Mouse (Mus musculus) myocyte (in vitro differentiated cells): Measurements from ENCODE around the gene Pde4d. TPM values are rescaled to one million over a fixed set of nuclear protein-coding genes. Genes with fewer than 3 reads are reported as not detected.

Experiments
- H3K27me3 ChIP-seq: one replicate; pipeline ENCODE4 v1.6.1; 2011; ENCODE audit not compliant: control insufficient read depth, insufficient read depth, insufficient read length
- H3K36me3 ChIP-seq: one replicate; pipeline ENCODE4 v1.6.1; 2011; ENCODE audit not compliant: control insufficient read depth, insufficient read depth
- H3K4me2 ChIP-seq: one replicate; pipeline ENCODE4 v1.6.1; 2011; ENCODE audit warnings: low read depth, control low read depth
- H3K4me3 ChIP-seq: one replicate; pipeline ENCODE4 v1.5.1; 2011; ENCODE audit warnings: mild to moderate bottlenecking, control low read depth, moderate library complexity
- H3K79me2 ChIP-seq: one replicate; pipeline ENCODE4 v1.6.1; 2011; ENCODE audit not compliant: control insufficient read depth, insufficient read depth
- H3ac ChIP-seq: one replicate; pipeline ENCODE4 v1.6.1; 2011; ENCODE audit not compliant: control insufficient read depth, insufficient read length
- CEBPB ChIP-seq: IDR thresholded peaks from 2 replicates; pipeline ENCODE4 v1.6.1; 2011; ENCODE audit warnings: mild to moderate bottlenecking, moderate library complexity; ENCODE audit not compliant: poor library complexity, insufficient read depth, severe bottlenecking
- E2F4 ChIP-seq: IDR thresholded peaks from one replicate; pipeline ENCODE4 v1.6.1; 2011; ENCODE audit warnings: mild to moderate bottlenecking, control low read depth, moderate library complexity; ENCODE audit not compliant: insufficient read depth
- MAX ChIP-seq: IDR thresholded peaks from one replicate; pipeline ENCODE4 v1.6.1; 2011; ENCODE audit warnings: low read depth, mild to moderate bottlenecking, control low read depth
- MYOD1 ChIP-seq, 3 experiments: IDR thresholded peaks; one replicate each; pipeline ENCODE4 v1.6.1; 2011; ENCODE audit warnings: control low read depth in 2 of 3, low read depth in 2 of 3, mild to moderate bottlenecking in 2 of 3, moderate library complexity in 1 of 3; ENCODE audit not compliant: insufficient read length in 2 of 3, control insufficient read depth in 1 of 3
- MYOG ChIP-seq, 3 experiments: IDR thresholded peaks; one replicate each; pipeline ENCODE4 v1.6.1; 2011; ENCODE audit warnings: control low read depth in 2 of 3, low read depth in 2 of 3, mild to moderate bottlenecking in 2 of 3; ENCODE audit not compliant: insufficient read length in 2 of 3, control insufficient read depth in 1 of 3, insufficient read depth in 1 of 3
- POLR2A ChIP-seq: IDR thresholded peaks from one replicate; pipeline ENCODE4 v1.6.1; 2011; ENCODE audit warnings: low read depth, mild to moderate bottlenecking, control low read depth, moderate library complexity; ENCODE audit not compliant: insufficient read length
- POLR2AphosphoS2 ChIP-seq: IDR thresholded peaks from one replicate; pipeline ENCODE4 v1.6.1; 2011; ENCODE audit warnings: low read depth, control low read depth; ENCODE audit not compliant: insufficient read length
- REST ChIP-seq: IDR thresholded peaks from one replicate; pipeline ENCODE4 v1.6.1; 2011; ENCODE audit warnings: mild to moderate bottlenecking, control low read depth, moderate library complexity; ENCODE audit not compliant: insufficient read depth, insufficient read length
- SRF ChIP-seq: IDR thresholded peaks from one replicate; pipeline ENCODE4 v1.6.1; 2011; ENCODE audit warnings: low read depth; ENCODE audit not compliant: control insufficient read depth, insufficient read length
- TCF12 ChIP-seq: IDR thresholded peaks from one replicate; pipeline ENCODE4 v1.6.1; 2011; ENCODE audit warnings: mild to moderate bottlenecking, control low read depth; ENCODE audit not compliant: poor library complexity, insufficient read depth, severe bottlenecking
- TCF3 ChIP-seq: IDR thresholded peaks from one replicate; pipeline ENCODE4 v1.6.1; 2011; ENCODE audit warnings: low read depth, control low read depth; ENCODE audit not compliant: insufficient read length
- USF1 ChIP-seq: IDR thresholded peaks from one replicate; pipeline ENCODE4 v1.6.1; 2011; ENCODE audit warnings: low read depth, mild to moderate bottlenecking, control low read depth, moderate library complexity
- polyA plus RNA-seq: library from polyadenylated mRNA; unstranded; fragments of >200 nt; fragmentation: generic; extraction: Trizol; gene quantifications from one replicate; pipeline ENCODE4 v1.2.1, GENCODE M21; 2012; ENCODE audit warnings: missing spikeins

Pde4d gene
- polyA plus RNA-seq, 1 experiment, result 8.2 TPM

GRCm38 (mm10) chr13:109610772-109611171 lies 1161.0 kb downstream of the Pde4d start:
- no peak overlapping the region for H3ac ChIP-seq
- no peaks in the 10 kb centered on the region for H3K27me3 ChIP-seq
- H3K36me3 ChIP-seq, result no peaks in the 10 kb centered on the region
- H3K4me2 ChIP-seq, result no peak overlapping the region
- H3K79me2 ChIP-seq, result no peaks in the 10 kb centered on the region
- H3K4me3 ChIP-seq, result no peak overlapping the region
- TF ChIP-seq MYOG (IDR thresholded peaks at IDR 0.05; ENCODE audit: control insufficient read depth in 1 of 3, insufficient read depth in 1 of 3, insufficient read length in 2 of 3, low read depth in 2 of 3) (no peak), CEBPB (no peak), MYOD1 (IDR thresholded peaks at IDR 0.05; ENCODE audit: control insufficient read depth in 1 of 3, insufficient read length in 2 of 3, low read depth in 2 of 3) (no peak), USF1 (no peak), E2F4 (no peak), TCF12 (no peak), SRF (no peak)

- Histone ChIP-seq H3K27me3 (no peaks in the 10 kb centered on the region), H3K36me3 (no peaks in the 10 kb centered on the region), H3K4me2 (peak overlapping the region; percentile 55)
Observed at GRCm38 (mm10) chr13:109615213-109615784, 1165.6 kb downstream of the Pde4d start.

GRCm38 (mm10) chr13:109615785-109616281 lies 1166.1 kb downstream of the Pde4d start:
- no peaks in the 10 kb centered on the region for H3K36me3 ChIP-seq
- H3K27me3 ChIP-seq, result no peaks in the 10 kb centered on the region
- no peak overlapping the region for H3ac ChIP-seq
- H3K79me2 ChIP-seq, result no peaks in the 10 kb centered on the region
- H3K4me2 ChIP-seq, result peak overlapping the region; percentile 55
- TF ChIP-seq REST, result no peak
- no peak for TF ChIP-seq MYOD1 (IDR thresholded peaks at IDR 0.05; ENCODE audit: control insufficient read depth in 1 of 3, insufficient read length in 2 of 3, low read depth in 2 of 3)
- no peak for TF ChIP-seq SRF
- TF ChIP-seq POLR2AphosphoS2, result no peak
- no peak for TF ChIP-seq POLR2A
- no peak for TF ChIP-seq MAX
- no peak for TF ChIP-seq TCF12
- no peak for TF ChIP-seq TCF3
- no peak overlapping the region for H3K4me3 ChIP-seq

More at GRCm38 (mm10) chr13:109615213-109615784, 1165.6 kb downstream of the Pde4d start:
- no peak for TF ChIP-seq TCF12
- TF ChIP-seq E2F4, result no peak
- H3K4me3 ChIP-seq, result no peak overlapping the region
- no peak overlapping the region for H3ac ChIP-seq
- H3K79me2 ChIP-seq, result no peaks in the 10 kb centered on the region

GRCm38 (mm10) chr13:109619158-109619657 lies 1169.5 kb downstream of the Pde4d start:
- Histone ChIP-seq H3K27me3 (no peaks in the 10 kb centered on the region), H3K4me2 (no peak overlapping the region), H3K79me2 (no peaks in the 10 kb centered on the region), H3ac (no peak overlapping the region), H3K4me3 (no peak overlapping the region), H3K36me3 (no peaks in the 10 kb centered on the region)
- no peak for TF ChIP-seq CEBPB
- no peak for TF ChIP-seq SRF
- no peak for TF ChIP-seq REST
- TF ChIP-seq MAX, result no peak
- no peak for TF ChIP-seq MYOD1 (IDR thresholded peaks at IDR 0.05; ENCODE audit: control insufficient read depth in 1 of 3, insufficient read length in 2 of 3, low read depth in 2 of 3)
- TF ChIP-seq TCF12, result no peak
- no peak for TF ChIP-seq MYOG (IDR thresholded peaks at IDR 0.05; ENCODE audit: control insufficient read depth in 1 of 3, insufficient read depth in 1 of 3, insufficient read length in 2 of 3, low read depth in 2 of 3)
- TF ChIP-seq POLR2A, result no peak
- TF ChIP-seq TCF3, result no peak
- no peak for TF ChIP-seq E2F4
- TF ChIP-seq USF1, result no peak
- TF ChIP-seq POLR2AphosphoS2, result no peak

GRCm38 (mm10) chr13:109622207-109622606 lies 1172.5 kb downstream of the Pde4d start:
- Histone ChIP-seq H3K79me2 (no peaks in the 10 kb centered on the region), H3K4me2 (no peak overlapping the region), H3K4me3 (no peak overlapping the region), H3K27me3 (no peaks in the 10 kb centered on the region), H3ac (no peak overlapping the region), H3K36me3 (no peaks in the 10 kb centered on the region)
- no peak for TF ChIP-seq E2F4
- no peak for TF ChIP-seq REST
- no peak for TF ChIP-seq TCF12
- no peak for TF ChIP-seq MAX
- TF ChIP-seq POLR2AphosphoS2, result no peak
- TF ChIP-seq USF1, result no peak
- TF ChIP-seq TCF3, result no peak
- TF ChIP-seq SRF, result no peak
- no peak for TF ChIP-seq POLR2A
- no peak for TF ChIP-seq MYOD1 (IDR thresholded peaks at IDR 0.05; ENCODE audit: control insufficient read depth in 1 of 3, insufficient read length in 2 of 3, low read depth in 2 of 3)
- TF ChIP-seq CEBPB, result no peak
- TF ChIP-seq MYOG (IDR thresholded peaks at IDR 0.05; ENCODE audit: control insufficient read depth in 1 of 3, insufficient read depth in 1 of 3, insufficient read length in 2 of 3, low read depth in 2 of 3), result no peak
